Mouse (Mus musculus) ES-Bruce4 (cell line): ENCODE data around the gene Gm36864.
"Not testable (repeated sequence)": the region's sequence is repeated elsewhere in the genome, so short reads cannot be mapped to it uniquely, and the experiment has no call there.

Experiments
- CTCF ChIP-seq: IDR thresholded peaks from one replicate; pipeline ENCODE4 v1.8.1; 2011; ENCODE audit warnings: low read depth, low read length
- POLR2A ChIP-seq: IDR thresholded peaks from one replicate; pipeline ENCODE4 v1.8.1; 2011; ENCODE audit warnings: low read length; ENCODE audit not compliant: insufficient read depth

DNA sequence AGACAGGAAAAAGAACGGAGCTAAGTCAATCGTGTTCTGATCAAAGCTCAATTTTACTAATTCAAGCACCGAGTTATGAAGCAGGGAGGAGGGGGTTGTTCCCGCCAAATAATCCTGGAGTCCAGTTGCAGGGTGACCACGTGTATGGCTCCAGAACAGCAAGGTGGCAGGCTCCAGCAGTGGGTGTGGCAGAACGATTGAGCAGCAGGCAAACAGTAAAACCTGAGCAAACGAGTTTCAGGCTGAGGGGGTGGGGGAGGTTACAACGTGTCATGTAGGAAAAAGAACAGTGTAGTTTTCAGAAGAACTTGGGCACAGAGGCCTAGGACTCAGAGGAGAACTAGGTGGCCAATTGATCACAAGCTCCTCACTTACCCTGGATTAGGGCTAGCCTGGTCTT lies 49.5 kb upstream of the Gm36864 start:
- not testable (repeated sequence) for TF ChIP-seq CTCF, POLR2A
